Mouse (Mus musculus): ENCODE measurements at regions not wholly inside any gene's neighbourhood (a gene's known extent, or its start where the extent isn't known, plus 50 kb on each side); places are given as distances from the start of the nearest gene placed in this dataset.

- WGBS, result 89% methylated on average over 2 of the region's 2 CpGs
- no peak overlapping the region for H3K4me3 ChIP-seq
- H3K27me3 ChIP-seq, result peaks cover 38% of the 10 kb centered on the region
- H3K9me3 ChIP-seq, result no peaks in the 10 kb centered on the region
- no peak for ATAC-seq (ENCODE audit: low read depth)
- H3K4me2 ChIP-seq, result no peak overlapping the region
- no peak overlapping the region for H3K9ac ChIP-seq
- H3K27ac ChIP-seq (replicated peaks), result no peak overlapping the region
- no peaks in the 10 kb centered on the region for H3K4me1 ChIP-seq (replicated peaks)
- no peaks in the 10 kb centered on the region for H3K36me3 ChIP-seq
Observed at GRCm38 (mm10) chrX:167031543-167031942, 177.6 kb downstream of the Tmsb4x start.

GRCm38 (mm10) chrX:167015602-167016001, 193.5 kb downstream of the Tmsb4x start:
- H3K4me1 ChIP-seq (replicated peaks), result no peaks in the 10 kb centered on the region
- no peak for ATAC-seq (ENCODE audit: low read depth)
- 66% methylated on average over 2 of the region's 2 CpGs for WGBS
- H3K27ac ChIP-seq (replicated peaks), result no peak overlapping the region
- H3K4me2 ChIP-seq, result no peak overlapping the region
- H3K9ac ChIP-seq, result no peak overlapping the region
- no peaks in the 10 kb centered on the region for H3K36me3 ChIP-seq
- peaks cover 55% of the 10 kb centered on the region for H3K27me3 ChIP-seq
- no peaks in the 10 kb centered on the region for H3K9me3 ChIP-seq
- no peak overlapping the region for H3K4me3 ChIP-seq

- H3K9ac ChIP-seq, result no peak overlapping the region
- H3K4me3 ChIP-seq, result no peak overlapping the region
- WGBS, result 75% methylated on average over 2 of the region's 2 CpGs
- H3K9me3 ChIP-seq, result no peaks in the 10 kb centered on the region
- no peak overlapping the region for H3K4me2 ChIP-seq
- no peaks in the 10 kb centered on the region for H3K4me1 ChIP-seq (replicated peaks)
- peaks cover 49% of the 10 kb centered on the region for H3K27me3 ChIP-seq
- H3K36me3 ChIP-seq, result no peaks in the 10 kb centered on the region
- ATAC-seq (ENCODE audit: low read depth), result no peak
- H3K27ac ChIP-seq (replicated peaks), result no peak overlapping the region
Observed at GRCm38 (mm10) chrX:167014322-167014721, 194.8 kb downstream of the Tmsb4x start.

- 83% methylated on average over 4 of the region's 4 CpGs for WGBS
- H3K9me3 ChIP-seq, result no peaks in the 10 kb centered on the region
- H3K27ac ChIP-seq (replicated peaks), result no peak overlapping the region
- no peak overlapping the region for H3K4me2 ChIP-seq
- H3K36me3 ChIP-seq, result no peaks in the 10 kb centered on the region
- no peak overlapping the region for H3K9ac ChIP-seq
- H3K4me1 ChIP-seq (replicated peaks), result no peaks in the 10 kb centered on the region
- H3K27me3 ChIP-seq, result peaks cover 48% of the 10 kb centered on the region
- no peak for ATAC-seq (ENCODE audit: low read depth)
- no peak overlapping the region for H3K4me3 ChIP-seq
Observed at GRCm38 (mm10) chrX:167012891-167013290, 196.2 kb downstream of the Tmsb4x start.

- WGBS, result 62% methylated on average over 1 of the region's 1 CpGs
Observed at GRCm38 (mm10) chrX:167011977-167012542, 197.1 kb downstream of the Tmsb4x start.

GRCm38 (mm10) chrX:166995855-166996254, 213.3 kb downstream of the Tmsb4x start:
- no peaks in the 10 kb centered on the region for H3K9me3 ChIP-seq
- H3K27me3 ChIP-seq, result peaks cover 46% of the 10 kb centered on the region
- H3K4me2 ChIP-seq, result no peak overlapping the region
- H3K36me3 ChIP-seq, result no peaks in the 10 kb centered on the region
- 67% methylated on average over 4 of the region's 4 CpGs for WGBS
- no peak overlapping the region for H3K9ac ChIP-seq
- peak overlapping the region; percentile 13; the same call in 1 of the 2 replicates for H3K27ac ChIP-seq (replicated peaks)
- no peak overlapping the region for H3K4me3 ChIP-seq
- ATAC-seq (ENCODE audit: low read depth), result peak; percentile 79
- H3K4me1 ChIP-seq (replicated peaks), result no peaks in the 10 kb centered on the region

More at GRCm38 (mm10) chrX:167011977-167012542, 197.1 kb downstream of the Tmsb4x start:
- Histone ChIP-seq H3K4me2 (no peak overlapping the region), H3K36me3 (no peaks in the 10 kb centered on the region), H3K4me3 (no peak overlapping the region), H3K4me1 (replicated peaks) (no peaks in the 10 kb centered on the region), H3K27ac (replicated peaks) (no peak overlapping the region), H3K9me3 (no peaks in the 10 kb centered on the region), H3K27me3 (peaks cover 53% of the 10 kb centered on the region), H3K9ac (no peak overlapping the region)
- no peak for ATAC-seq (ENCODE audit: low read depth)

- peaks cover 28% of the 10 kb centered on the region for H3K27me3 ChIP-seq
- H3K9me3 ChIP-seq, result no peaks in the 10 kb centered on the region
- H3K9ac ChIP-seq, result no peak overlapping the region
- ATAC-seq (ENCODE audit: low read depth), result no peak
- H3K4me1 ChIP-seq (replicated peaks), result no peaks in the 10 kb centered on the region
- H3K27ac ChIP-seq (replicated peaks), result no peak overlapping the region
- no peak overlapping the region for H3K4me2 ChIP-seq
- WGBS, result 83% methylated on average over 6 of the region's 6 CpGs
- H3K36me3 ChIP-seq, result no peaks in the 10 kb centered on the region
- H3K4me3 ChIP-seq, result no peak overlapping the region
Observed at GRCm38 (mm10) chrX:166981003-166981402, 228.1 kb downstream of the Tmsb4x start.

GRCm38 (mm10) chrX:166980504-166980903, 228.6 kb downstream of the Tmsb4x start:
- WGBS, result 88% methylated on average over 4 of the region's 4 CpGs
- Histone ChIP-seq H3K4me3 (no peak overlapping the region), H3K27me3 (peaks cover 30% of the 10 kb centered on the region), H3K9me3 (no peaks in the 10 kb centered on the region), H3K9ac (no peak overlapping the region), H3K27ac (replicated peaks) (no peak overlapping the region), H3K4me2 (no peak overlapping the region), H3K36me3 (no peaks in the 10 kb centered on the region), H3K4me1 (replicated peaks) (no peaks in the 10 kb centered on the region)
- no peak for ATAC-seq (ENCODE audit: low read depth)

- H3K4me2 ChIP-seq, result no peak overlapping the region
- ATAC-seq (ENCODE audit: low read depth), result no peak
- no peaks in the 10 kb centered on the region for H3K9me3 ChIP-seq
- no peak overlapping the region for H3K27ac ChIP-seq (replicated peaks)
- no peak overlapping the region for H3K4me3 ChIP-seq
- no peaks in the 10 kb centered on the region for H3K4me1 ChIP-seq (replicated peaks)
- H3K36me3 ChIP-seq, result no peaks in the 10 kb centered on the region
- no peak overlapping the region for H3K9ac ChIP-seq
- H3K27me3 ChIP-seq, result peaks cover 39% of the 10 kb centered on the region
Observed at GRCm38 (mm10) chrX:166977029-166977428, 232.1 kb downstream of the Tmsb4x start.

- no peaks in the 10 kb centered on the region for H3K4me1 ChIP-seq (replicated peaks)
- H3K27me3 ChIP-seq, result peaks cover 30% of the 10 kb centered on the region
- WGBS, result 31% methylated on average over 1 of the region's 1 CpGs
- no peak overlapping the region for H3K4me2 ChIP-seq
- no peaks in the 10 kb centered on the region for H3K36me3 ChIP-seq
- no peak overlapping the region for H3K4me3 ChIP-seq
- no peaks in the 10 kb centered on the region for H3K9me3 ChIP-seq
- H3K27ac ChIP-seq (replicated peaks), result no peak overlapping the region
- no peak overlapping the region for H3K9ac ChIP-seq
- ATAC-seq (ENCODE audit: low read depth), result no peak
Observed at GRCm38 (mm10) chrX:166971721-166972120, 237.4 kb downstream of the Tmsb4x start.

- Histone ChIP-seq H3K4me1 (replicated peaks) (no peaks in the 10 kb centered on the region), H3K27me3 (peaks cover 28% of the 10 kb centered on the region), H3K4me2 (no peak overlapping the region), H3K9ac (no peak overlapping the region), H3K4me3 (no peak overlapping the region), H3K27ac (replicated peaks) (no peak overlapping the region), H3K9me3 (no peaks in the 10 kb centered on the region), H3K36me3 (no peaks in the 10 kb centered on the region)
- WGBS, result 33% methylated on average over 7 of the region's 7 CpGs
- no peak for ATAC-seq (ENCODE audit: low read depth)
Observed at GRCm38 (mm10) chrX:166964656-166965582, 244.2 kb downstream of the Tmsb4x start.

GRCm38 (mm10) chrX:166952528-166953189, 256.5 kb downstream of the Tmsb4x start:
- no peak for ATAC-seq (ENCODE audit: low read depth)

More at GRCm38 (mm10) chrX:166952528-166953189, 256.5 kb downstream of the Tmsb4x start:
- H3K4me3 ChIP-seq, result no peak overlapping the region
- H3K36me3 ChIP-seq, result no peaks in the 10 kb centered on the region
- H3K4me2 ChIP-seq, result no peak overlapping the region
- H3K9ac ChIP-seq, result no peak overlapping the region
- 0 out of 2 replicates have a peak, but pooled peaks cover 3% of the 10 kb centered on the region for H3K4me1 ChIP-seq (replicated peaks)
- WGBS, result 60% methylated on average over 14 of the region's 14 CpGs
- no peak overlapping the region for H3K27ac ChIP-seq (replicated peaks)
- H3K27me3 ChIP-seq, result peaks cover 26% of the 10 kb centered on the region
- H3K9me3 ChIP-seq, result no peaks in the 10 kb centered on the region
